Mouse (Mus musculus) monocyte, adult 5-6 weeks (primary cell): ENCODE data around the gene Sst. TPM values are rescaled to one million over a fixed set of nuclear protein-coding genes. Genes with fewer than 3 reads are reported as not detected.
"Not testable (repeated sequence)": the region's sequence is repeated elsewhere in the genome, so short reads cannot be mapped to it uniquely, and the experiment has no call there.

Experiments used
- ATAC-seq: fragments of 153-309, 156-312 bp; replicated peaks from 2 replicates; pipeline ENCODE4 v1.8.0; 2017; ENCODE audit warnings: mild to moderate bottlenecking; ENCODE audit not compliant: low TSS enrichment, insufficient number of reproducible peaks, severe bottlenecking, poor library complexity, low FRiP score
- total RNA-seq: library from RNA; stranded (forward); fragments of 200-1000, 200-491, 200-594 nt; gene quantifications from 3 replicates; pipeline ENCODE4 v1.2.3, GENCODE M21; 2017

The Sst gene
- not detected in 3 replicates for total RNA-seq

DNA sequence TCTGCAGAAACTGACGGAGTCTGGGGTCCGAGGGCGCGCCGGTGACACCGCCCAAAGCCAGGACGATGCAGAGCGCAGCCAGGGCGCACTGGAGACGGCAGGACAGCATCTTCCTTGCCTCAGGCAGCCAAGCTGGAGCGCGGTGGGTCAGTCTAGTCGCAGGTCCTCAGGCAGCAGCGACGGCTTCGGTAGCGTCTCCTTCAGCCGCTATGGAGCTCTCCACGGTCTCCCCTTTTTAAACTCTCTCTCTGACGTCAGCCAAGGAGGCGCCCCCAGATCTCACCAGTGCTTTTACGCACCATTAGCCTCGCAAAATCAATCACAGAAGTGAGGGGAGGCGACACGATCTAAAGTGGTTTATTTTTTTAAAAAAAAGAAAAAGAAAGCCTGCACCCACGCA is at the start of gene Sst:
Sst (minus strand) TSS at position 323 of the 400 bp plus-strand sequence.
- no peak for ATAC-seq

DNA sequence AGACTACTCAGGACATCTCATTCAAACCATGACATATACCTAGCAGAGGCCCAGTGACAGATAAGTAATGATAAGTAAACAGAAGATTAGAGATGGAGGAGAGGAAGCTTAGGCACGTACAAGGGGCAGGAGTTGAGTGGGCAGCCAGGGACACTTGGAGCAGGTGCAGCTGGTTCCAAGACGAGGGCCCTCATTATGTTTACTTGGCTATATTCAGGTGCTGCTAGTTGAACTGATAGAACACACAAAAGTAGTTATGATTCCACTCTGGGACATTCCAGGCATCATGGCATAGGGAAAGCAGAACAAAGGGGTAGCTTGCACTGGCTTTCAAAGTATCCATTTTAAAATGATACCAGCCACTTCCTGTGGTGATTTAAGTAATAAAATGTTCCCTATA is 43.6 kb upstream of the Sst start:
- ATAC-seq = no peak

DNA sequence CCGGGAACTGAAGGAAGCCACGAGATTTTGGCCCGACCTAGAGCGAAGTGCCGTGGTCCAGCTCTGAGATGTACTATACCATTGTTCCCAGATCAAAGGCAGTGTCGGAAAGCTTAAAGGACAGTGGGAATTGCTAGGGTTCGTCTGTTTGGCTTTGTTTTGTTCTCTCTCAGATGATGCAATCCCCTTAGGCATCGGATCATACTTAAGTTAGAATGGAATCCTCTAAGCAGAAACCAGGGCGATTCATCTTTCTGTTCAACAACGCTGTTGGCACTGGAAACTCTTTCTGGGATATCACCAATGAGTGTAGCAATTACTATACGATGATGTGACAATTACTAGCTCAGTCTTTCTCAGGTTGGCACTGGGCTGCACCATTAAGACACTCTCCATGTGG is 41.5 kb upstream of the Sst start, which contains the start of gene Rtp2:
Rtp2 (minus strand) TSS at position 101 of the 400 bp plus-strand sequence.
- ATAC-seq = no peak

DNA sequence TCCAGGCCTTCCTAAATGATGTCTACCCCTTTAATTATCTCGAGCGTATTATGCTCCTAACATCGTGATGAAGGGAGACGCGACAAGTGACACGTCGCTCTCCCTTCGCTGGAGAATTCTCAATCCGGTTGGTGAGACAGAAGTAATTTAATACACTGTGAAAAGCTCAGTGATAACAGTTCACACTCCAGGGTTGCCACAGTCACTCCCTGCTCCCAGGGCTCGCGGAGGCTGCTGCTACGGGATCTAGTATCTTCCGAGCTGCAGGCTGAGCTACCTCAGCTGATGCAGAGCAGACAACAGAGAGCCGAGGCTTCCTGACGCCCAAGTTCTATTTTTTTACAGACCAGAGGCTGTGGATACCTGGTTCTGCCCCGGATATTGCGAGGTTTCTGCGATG is 40.5 kb upstream of the Sst start:
- no peak for ATAC-seq

DNA sequence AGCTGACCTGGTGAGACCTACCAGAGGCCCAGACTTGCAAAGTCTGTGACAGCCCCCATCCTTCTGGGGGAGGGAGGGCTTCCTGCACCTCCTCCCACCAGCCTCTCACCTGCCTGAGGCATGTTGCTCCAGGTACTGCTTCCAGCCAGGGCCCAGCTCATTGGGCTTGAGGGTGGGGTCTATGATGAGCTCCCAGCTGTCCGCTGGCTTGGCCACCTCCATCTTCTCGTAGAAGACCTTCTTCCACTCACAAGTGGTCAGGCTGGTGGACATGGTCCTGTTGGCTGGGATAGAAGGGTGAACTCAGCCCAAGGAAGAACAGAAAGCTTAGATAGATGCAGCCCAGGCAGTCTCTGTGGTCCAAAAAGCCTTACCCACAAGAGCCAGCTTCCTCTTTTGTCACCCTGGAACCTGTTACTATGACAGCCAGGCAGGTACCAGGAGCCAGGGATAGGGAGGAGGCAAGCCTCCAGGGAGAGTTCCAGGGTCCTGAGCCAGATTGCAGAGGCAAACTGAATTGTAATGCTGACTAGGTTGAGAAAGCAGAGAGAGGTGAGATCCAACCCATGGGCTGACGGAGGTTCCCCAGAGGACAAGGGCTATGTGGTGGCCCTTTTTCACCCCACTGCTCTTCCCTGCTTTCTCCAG is 39.8 kb upstream of the Sst start:
- ATAC-seq = 0 out of 2 replicates have a peak, but pooled peaks have one; percentile 10

DNA sequence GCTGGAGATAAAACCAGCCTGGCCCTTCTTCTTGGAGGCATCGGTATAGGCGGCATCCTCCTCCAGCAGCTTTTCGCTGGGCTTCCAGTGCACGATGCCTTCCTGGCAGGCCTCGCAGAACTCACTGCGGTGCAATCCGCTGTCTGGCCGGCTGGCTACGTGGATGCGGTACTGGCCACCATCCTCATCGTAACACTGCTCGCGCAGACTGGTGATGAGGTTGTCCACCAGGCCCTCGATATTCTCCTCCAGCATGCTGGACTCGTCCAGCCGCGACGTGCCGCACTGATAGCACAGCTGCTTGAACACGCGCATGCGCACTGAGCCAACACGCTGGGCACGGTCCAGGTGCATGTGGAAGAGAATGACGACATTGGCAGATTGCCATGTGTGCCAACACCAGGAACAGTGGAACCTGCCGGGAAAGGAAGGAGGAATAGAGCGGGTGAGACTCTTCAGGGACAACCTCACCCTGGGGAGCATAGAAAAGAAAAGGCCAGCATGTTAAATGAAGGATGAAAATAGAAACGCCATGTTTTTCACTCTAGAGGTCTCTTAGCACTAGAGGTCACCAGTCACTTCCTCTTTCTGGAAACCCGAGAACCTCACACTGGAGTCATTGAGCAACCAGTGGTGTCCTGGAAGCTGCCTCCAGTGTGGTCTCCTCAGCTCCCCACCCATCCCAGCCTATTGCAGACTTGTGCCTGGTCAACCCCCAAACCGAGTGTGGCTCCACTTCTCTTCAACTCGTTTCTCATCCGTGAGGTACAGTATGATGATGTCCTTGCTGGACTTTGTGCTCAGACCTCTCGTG is 36.8 kb upstream of the Sst start:
- peak; percentile 70 for ATAC-seq

DNA sequence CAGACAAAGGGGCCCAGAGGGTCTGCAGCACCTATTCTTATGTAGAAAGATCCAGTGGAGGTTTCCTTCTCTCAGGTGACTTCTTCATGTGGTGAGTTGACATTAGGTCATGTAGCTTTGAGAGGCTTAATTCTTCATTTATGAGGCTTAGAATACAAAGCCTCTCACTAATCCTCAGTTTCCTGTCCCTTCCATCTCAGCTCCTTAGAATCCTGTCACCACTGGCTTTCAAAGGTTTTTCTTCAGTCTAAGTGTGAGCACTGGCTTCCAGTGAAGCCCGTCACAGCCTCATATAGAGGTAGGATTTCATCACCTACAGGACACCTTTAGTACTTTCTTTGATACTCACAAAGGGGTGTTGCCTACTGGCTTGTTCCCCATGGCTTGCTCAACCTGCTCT is 32.1 kb upstream of the Sst start:
- ATAC-seq = no peak

DNA sequence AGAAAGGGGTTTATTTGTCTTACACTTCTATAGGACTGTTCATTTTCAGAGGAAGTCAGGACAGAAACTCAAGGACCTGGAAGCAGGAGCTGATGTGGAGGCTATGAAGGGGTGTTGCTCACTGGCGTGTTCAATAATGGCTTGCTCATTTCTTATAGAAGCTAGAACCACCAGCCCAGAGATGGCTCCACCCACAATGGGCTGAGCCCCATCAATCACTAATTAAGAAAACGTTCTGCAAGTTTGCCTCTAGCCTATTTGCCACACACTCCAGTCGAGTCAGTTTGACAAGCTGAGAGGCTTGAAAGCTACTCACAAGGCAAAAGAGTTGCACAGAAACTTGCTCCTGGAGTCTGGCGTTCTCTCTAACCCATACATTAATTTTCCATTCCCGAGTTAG is 30.9 kb upstream of the Sst start:
- no peak for ATAC-seq

DNA sequence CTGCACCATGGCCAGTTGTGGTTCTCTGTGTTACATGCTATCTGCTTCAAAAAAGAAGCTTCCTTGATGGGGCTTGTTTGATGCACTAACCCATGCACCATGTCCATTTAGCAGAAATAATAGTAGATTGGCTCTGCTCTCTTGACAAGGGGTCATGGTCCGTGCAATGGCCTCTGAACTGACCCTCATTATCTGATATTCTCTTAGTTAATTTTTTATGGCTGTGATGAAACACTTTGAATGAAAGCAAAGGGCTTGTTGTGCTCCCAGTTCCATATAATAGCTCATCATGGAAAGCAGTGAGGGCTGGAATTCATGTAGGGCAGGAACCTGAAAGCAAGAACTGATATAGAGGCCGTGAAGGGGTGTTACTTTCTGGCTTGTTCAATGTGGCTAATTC is 28.7 kb upstream of the Sst start:
- no peak for ATAC-seq

DNA sequence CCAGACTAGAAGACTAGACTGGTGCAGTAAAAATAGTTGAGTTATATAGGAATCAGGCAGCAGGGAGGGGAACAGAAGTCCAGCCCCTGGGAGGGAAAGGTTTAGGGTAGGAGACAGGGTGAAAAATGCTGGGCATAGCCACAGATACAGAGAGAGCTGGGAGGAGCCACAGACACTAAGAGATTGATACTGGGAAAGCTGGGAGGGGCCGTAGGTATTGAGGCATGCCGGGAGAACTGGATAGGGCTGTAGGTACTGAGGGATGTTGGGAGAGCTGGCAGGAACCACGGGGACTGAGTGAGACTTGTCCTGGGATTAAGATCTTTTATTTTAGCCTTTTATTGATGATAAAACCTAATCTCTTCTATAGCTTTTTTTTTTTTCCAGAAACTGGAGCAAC is 22.6 kb upstream of the Sst start:
- ATAC-seq = no peak

DNA sequence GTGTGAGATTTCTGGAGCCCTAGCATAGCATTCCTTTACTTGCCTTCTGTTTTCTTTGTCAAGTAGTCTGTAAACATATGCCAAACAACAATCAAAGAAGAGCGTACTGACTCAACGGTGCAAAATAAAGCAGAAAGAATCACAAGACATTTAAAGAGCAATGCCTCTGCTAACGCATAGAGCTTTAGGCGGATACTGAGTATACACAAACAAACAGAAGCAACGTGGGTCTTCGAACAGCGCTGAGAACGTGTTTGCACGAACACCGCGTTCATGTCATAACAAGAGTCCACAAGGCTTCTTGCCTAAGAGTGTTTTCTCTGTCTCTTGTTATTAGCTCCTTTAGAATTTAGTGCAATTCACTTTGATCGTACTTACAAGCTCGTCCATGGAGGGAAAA is 22.0 kb upstream of the Sst start:
- no peak for ATAC-seq

DNA sequence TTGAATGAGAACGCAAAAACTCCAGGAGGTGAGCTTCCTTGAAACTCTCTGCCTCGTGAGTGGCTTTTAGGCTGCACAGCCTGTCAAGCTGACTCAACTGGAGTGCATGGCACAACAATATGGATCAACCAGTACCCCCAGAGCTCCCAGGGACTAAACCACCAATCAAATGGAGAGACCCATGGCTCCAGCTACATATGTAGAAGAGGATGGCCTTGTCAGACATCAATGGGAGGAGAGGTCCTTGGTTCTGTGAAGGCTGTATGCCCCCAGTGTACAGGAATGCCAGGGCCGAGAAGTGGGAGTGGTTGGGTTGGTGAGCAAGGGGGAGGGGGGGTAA is 18.2 kb upstream of the Sst start:
- ATAC-seq = not testable (repeated sequence)

DNA sequence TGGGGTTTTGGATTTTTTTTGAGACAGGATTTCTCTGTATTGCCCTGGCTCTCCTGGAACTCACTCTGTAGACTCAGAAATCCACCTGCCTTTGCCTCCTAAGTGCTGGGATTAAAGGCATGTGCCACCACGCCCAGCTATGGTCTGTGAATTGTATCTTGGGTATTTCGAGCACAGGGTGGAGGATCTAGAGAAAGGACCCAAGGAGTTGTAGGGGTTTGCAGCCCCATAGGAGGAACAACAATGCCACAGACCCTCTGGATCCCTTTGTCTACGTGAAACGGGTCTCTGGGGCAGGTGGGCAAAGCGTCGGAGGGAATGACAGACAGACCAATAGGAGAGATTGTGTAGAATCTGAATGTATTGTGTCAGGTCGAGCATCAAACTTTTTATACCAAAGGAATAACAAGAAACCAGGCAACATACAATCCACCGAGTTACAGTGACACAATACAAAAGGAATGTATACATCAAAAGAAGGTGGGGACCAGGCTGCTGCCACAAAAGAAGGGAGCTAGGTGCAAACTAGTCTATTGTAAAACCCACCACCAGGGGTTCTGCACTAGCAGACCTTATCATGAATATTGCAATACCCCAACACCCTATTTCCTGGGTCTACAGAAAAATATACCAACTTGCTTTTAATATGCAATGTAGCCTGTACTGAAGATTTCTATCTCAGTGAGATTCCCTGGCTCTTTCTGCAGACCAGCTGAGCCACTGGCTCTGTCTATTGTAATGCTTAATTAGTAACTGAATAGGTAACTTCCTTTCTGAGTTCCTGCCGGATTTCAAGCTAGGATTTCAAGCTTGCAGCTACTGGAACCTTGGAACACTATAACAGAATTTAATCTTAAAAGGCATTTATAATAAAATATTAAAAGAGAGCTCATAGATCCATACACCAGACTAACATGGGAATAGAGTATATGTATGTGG is 17.6 kb upstream of the Sst start:
- not testable (repeated sequence) for ATAC-seq

DNA sequence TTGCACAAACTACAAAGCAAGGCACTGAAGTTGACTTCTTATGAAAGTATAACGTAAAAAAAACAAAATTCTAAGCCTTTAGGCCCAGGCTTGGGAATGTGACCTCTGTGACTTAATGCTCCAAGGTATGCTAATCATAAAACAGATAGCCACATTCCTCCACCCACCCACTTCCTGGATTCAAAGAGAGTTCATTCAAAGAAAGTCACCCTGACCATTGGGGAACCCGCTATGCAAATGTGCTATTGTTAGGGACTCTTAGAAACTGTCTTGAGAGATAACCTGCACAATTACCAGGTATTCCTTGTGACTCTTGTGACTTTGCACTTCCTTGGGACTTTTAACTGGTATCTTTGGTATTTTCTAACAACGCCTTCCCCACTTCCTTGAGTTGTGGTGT is 15.8 kb upstream of the Sst start:
- not testable (repeated sequence) for ATAC-seq

DNA sequence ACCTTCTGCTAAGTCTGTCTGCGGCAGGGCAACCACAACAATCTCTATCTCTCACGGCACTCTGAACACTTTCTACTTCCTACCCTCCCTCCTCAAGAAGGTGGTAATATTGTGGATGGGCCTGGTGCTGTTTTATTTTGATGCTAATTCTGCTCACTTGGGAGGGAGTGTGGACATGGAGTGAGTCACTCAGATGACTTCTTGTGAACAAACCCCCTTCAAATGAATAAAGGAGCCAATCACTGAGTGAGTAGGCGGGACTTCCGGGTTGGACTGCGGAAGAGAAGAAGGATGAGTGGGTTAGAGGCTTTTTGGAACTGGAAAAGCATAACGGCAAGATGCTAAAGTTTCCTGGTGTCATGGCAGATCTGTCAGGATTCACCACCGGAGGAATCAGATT is 10.7 kb upstream of the Sst start:
- no peak for ATAC-seq

DNA sequence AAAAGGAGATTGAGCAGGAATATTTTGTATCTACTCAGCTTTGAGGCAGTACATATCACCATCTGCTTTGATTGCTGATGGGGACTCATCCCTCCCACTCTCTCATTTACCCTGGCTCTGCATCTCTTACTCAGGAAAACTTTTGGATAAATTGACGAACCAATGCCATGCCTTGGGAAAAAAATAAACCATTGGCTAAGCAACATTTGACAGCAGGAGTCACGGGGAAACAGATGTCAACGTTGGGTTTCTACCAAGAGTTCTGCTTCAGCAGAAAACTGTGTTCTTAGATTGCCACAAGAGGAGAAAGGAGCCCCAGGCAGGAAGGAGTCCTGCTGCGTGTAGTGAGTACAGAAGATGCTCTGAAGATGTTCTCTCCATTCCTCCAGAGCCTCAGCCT is 9.3 kb upstream of the Sst start:
- ATAC-seq = no peak

DNA sequence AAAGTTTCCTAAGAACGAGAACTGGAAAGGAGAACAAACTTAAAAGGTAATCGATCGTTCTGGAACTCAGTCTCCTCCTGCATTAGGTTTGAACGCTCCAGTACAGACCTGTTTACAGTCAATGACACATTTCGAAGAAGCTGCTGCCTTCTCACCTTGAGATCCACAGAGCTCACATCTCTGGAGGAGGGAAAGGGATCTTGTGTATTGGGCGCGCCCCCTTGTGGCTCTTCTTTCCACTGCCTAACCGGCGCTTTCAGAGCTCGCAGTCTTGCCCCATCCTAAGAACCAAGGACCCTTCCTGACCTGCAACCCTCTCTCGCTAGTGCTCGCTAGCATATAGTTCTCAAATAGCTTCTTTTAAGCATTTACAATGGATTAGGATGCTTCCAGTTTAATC is 8.1 kb upstream of the Sst start:
- peak; percentile 45; the same call in 1 of the 2 replicates for ATAC-seq

DNA sequence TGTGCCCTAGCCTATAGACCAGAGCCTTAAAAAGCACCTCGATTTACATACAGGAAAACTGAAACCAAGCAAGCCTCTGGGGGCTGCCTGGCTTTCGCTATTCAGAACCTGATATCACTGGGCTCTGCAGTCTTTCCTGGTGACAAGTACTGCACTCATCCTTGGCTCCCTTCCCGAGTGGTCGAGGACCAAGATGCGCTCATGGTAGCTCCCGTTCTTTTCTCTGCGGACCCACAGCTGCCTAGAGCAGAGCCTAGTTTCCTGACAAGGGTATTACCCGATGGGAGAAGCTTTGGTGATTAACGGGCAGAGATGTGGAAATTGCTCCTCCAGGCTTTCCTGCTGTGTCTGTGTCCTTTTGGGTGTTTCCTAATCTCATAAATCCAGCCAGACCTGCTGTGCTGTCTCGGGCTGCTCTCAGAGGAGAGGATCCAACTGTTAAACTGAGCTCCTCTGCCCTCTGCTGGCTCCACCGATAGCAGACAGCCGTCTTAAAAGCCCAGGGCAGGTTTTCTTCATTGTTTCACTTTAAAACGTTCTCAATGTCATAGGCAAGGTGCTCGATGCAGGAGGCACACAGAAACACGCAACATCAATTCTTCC is 7.3 kb upstream of the Sst start:
- peak; percentile 66 for ATAC-seq

DNA sequence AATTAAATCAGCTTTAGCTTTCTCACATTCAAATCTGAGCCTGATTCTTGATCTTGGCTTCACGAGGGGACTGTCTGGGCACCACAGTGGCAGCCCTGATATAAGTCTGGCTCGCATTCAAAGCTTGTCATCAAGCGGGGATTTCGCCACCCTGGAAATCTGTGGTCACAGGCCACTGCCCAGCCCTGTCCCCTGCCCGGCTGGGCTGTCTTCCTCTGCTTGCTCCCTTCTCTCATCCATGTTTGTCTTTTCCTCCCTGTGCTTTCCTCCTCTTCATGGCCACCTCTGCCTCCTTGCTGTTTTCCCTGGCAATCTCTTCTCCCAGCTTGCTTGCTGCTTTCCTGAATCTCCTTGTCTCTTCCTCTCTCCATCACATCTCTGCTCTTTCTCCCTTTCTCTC is 6.7 kb upstream of the Sst start:
- no peak for ATAC-seq
